Mouse (Mus musculus) G1E (cell line): ENCODE results near the gene Rrp1b. TPM values are rescaled to one million over a fixed set of nuclear protein-coding genes. Genes with fewer than 3 reads are reported as not detected.

Experiments used
- ATAC-seq: 2 replicates; pipeline ENCODE4 v1.8.0; 2016; ENCODE audit warnings: mild to moderate bottlenecking; ENCODE audit not compliant: insufficient number of reproducible peaks, poor library complexity, low FRiP score, severe bottlenecking; ENCODE audit errors: extremely low read depth
- DNase-seq: peaks from one replicate; pipeline ENCODE4 v3.0.0; 2012; ENCODE audit warnings: low spot score
- H3K27me3 ChIP-seq: 2 replicates; pipeline ENCODE4 v1.6.1; 2012; ENCODE audit warnings: mild to moderate bottlenecking, low read length, inconsistent platforms; ENCODE audit not compliant: insufficient read depth
- H3K36me3 ChIP-seq: replicated peaks from 2 replicates; pipeline ENCODE3; 2012; ENCODE audit warnings: mild to moderate bottlenecking, inconsistent platforms
- H3K4me1 ChIP-seq: 2 replicates; pipeline ENCODE4 v1.6.1; 2012; ENCODE audit warnings: low read depth, low read length, inconsistent platforms, mixed read lengths; ENCODE audit not compliant: insufficient read depth
- H3K4me3 ChIP-seq: 2 replicates; pipeline ENCODE4 v1.5.1; 2012; ENCODE audit warnings: low read depth, mild to moderate bottlenecking, inconsistent platforms, low read length, moderate library complexity, mixed read lengths
- H3K9me3 ChIP-seq: replicated peaks from 2 replicates; pipeline ENCODE4 v1.6.1; 2012; ENCODE audit warnings: inconsistent platforms
- CTCF ChIP-seq: IDR thresholded peaks from 2 replicates; pipeline ENCODE4 v1.5.1; 2012; ENCODE audit warnings: low read depth, low read length, inconsistent platforms, mixed read lengths
- GATA1 ChIP-seq: IDR thresholded peaks from 2 replicates; pipeline ENCODE4 v1.6.1; 2012; ENCODE audit warnings: borderline replicate concordance, low read length, inconsistent platforms, mixed read lengths
- GATA2 ChIP-seq: IDR thresholded peaks from 2 replicates; pipeline ENCODE4 v1.6.1; 2012; ENCODE audit warnings: low read depth, low read length, inconsistent platforms, borderline replicate concordance
- POLR2AphosphoS5 ChIP-seq: IDR thresholded peaks from 2 replicates; pipeline ENCODE4 v1.6.1; 2012; ENCODE audit warnings: low read depth, low read length, inconsistent platforms; ENCODE audit not compliant: insufficient replicate concordance
- TAL1 ChIP-seq: conservative IDR thresholded peaks from 2 replicates; pipeline ENCODE4 v1.6.1; 2012; ENCODE audit warnings: low read depth, low read length, inconsistent platforms, mixed read lengths
- polyA plus RNA-seq: library from polyadenylated mRNA; stranded (reverse); fragments of >175 nt; gene quantifications from 2 replicates; pipeline ENCODE4 v1.2.3, GENCODE M21; 2012
- total RNA-seq, 2 experiments: library from RNA; stranded (forward) in 1 of 2; stranded (reverse) in 1 of 2; fragments of 200-1000 nt in 1 of 2; fragments of >200 nt in 1 of 2; fragmentation: Nextera tagmentation in 1 of 2; gene quantifications; 2 replicates each; pipeline ENCODE4 v1.2.3; 2014 to 2017

Rrp1b gene
- total and polyA plus RNA-seq, 3 experiments = 33.1 to 156 (median 53.6) TPM

- peaks cover 4% of the 10 kb centered on the region; the same call in 1 of the 2 replicates for H3K4me1 ChIP-seq
- no peak for DNase-seq
- ATAC-seq = no peak
- H3K4me3 ChIP-seq = no peak overlapping the region
- no peaks in the 10 kb centered on the region for H3K36me3 ChIP-seq
- no peak for TF ChIP-seq TAL1
- no peak for TF ChIP-seq GATA2
- TF ChIP-seq POLR2AphosphoS5 = no peak
- no peak for TF ChIP-seq GATA1
- no peak for TF ChIP-seq CTCF
- H3K27me3 ChIP-seq = peaks cover 19% of the 10 kb centered on the region
- H3K9me3 ChIP-seq = no peaks in the 10 kb centered on the region
Observed at GRCm38 (mm10) chr17:32024671-32025073, 11.2 kb upstream of the Rrp1b start.

- no peaks in the 10 kb centered on the region for H3K36me3 ChIP-seq
- H3K27me3 ChIP-seq = peaks cover 22% of the 10 kb centered on the region
- no peak overlapping the region for H3K4me3 ChIP-seq
- DNase-seq = peak; percentile 14
- no peak for TF ChIP-seq TAL1
- TF ChIP-seq CTCF = peak; percentile 19; the same call in 1 of the 2 replicates
- peaks cover 4% of the 10 kb centered on the region; the same call in 1 of the 2 replicates for H3K4me1 ChIP-seq
- H3K9me3 ChIP-seq = no peaks in the 10 kb centered on the region
- ATAC-seq = no peak
Observed at GRCm38 (mm10) chr17:32025386-32025785, 10.5 kb upstream of the Rrp1b start.

GRCm38 (mm10) chr17:32027666-32028065 is 8.2 kb upstream of the Rrp1b start:
- Histone ChIP-seq H3K4me1 (peaks cover 4% of the 10 kb centered on the region; the same call in 1 of the 2 replicates), H3K36me3 (no peaks in the 10 kb centered on the region), H3K27me3 (peaks cover 28% of the 10 kb centered on the region), H3K4me3 (no peak overlapping the region), H3K9me3 (no peaks in the 10 kb centered on the region)
- TF ChIP-seq GATA1 (no peak), CTCF (no peak), TAL1 (no peak), GATA2 (no peak), POLR2AphosphoS5 (no peak)
- ATAC-seq = no peak
- DNase-seq = peak; percentile 40

GRCm38 (mm10) chr17:32028301-32028700 is 7.6 kb upstream of the Rrp1b start:
- Histone ChIP-seq H3K4me1 (peaks cover 4% of the 10 kb centered on the region; the same call in 1 of the 2 replicates), H3K27me3 (peaks cover 24% of the 10 kb centered on the region), H3K4me3 (no peak overlapping the region), H3K36me3 (no peaks in the 10 kb centered on the region), H3K9me3 (no peaks in the 10 kb centered on the region)
- DNase-seq (no peak), ATAC-seq (no peak)
- no peak for TF ChIP-seq CTCF
- no peak for TF ChIP-seq POLR2AphosphoS5
- TF ChIP-seq GATA1 = no peak
- TF ChIP-seq TAL1 = no peak

- no peak for TF ChIP-seq GATA2
- TF ChIP-seq TAL1 = no peak
- no peak for TF ChIP-seq CTCF
- no peak for TF ChIP-seq POLR2AphosphoS5
- no peak for TF ChIP-seq GATA1
- H3K4me1 ChIP-seq = peaks cover 17% of the 10 kb centered on the region
- no peaks in the 10 kb centered on the region for H3K9me3 ChIP-seq
- no peaks in the 10 kb centered on the region for H3K36me3 ChIP-seq
- ATAC-seq (no peak), DNase-seq (no peak)
- peaks cover 16% of the 10 kb centered on the region for H3K27me3 ChIP-seq
- no peak overlapping the region for H3K4me3 ChIP-seq
Observed at GRCm38 (mm10) chr17:32031684-32032083, 4.2 kb upstream of the Rrp1b start.

- Histone ChIP-seq H3K4me3 (no peak overlapping the region), H3K4me1 (peaks cover 37% of the 10 kb centered on the region), H3K9me3 (no peaks in the 10 kb centered on the region), H3K27me3 (peaks cover 12% of the 10 kb centered on the region), H3K36me3 (peaks cover 17% of the 10 kb centered on the region)
- DNase-seq (no peak), ATAC-seq (no peak)
- TF ChIP-seq GATA2 (no peak), GATA1 (no peak), TAL1 (no peak), CTCF (no peak), POLR2AphosphoS5 (no peak)
Observed at GRCm38 (mm10) chr17:32034322-32034721, 1.6 kb upstream of the Rrp1b start.
